Comparison of ENCODE assay signal across 11 mouse cellular contexts in the genomic region with DNA sequence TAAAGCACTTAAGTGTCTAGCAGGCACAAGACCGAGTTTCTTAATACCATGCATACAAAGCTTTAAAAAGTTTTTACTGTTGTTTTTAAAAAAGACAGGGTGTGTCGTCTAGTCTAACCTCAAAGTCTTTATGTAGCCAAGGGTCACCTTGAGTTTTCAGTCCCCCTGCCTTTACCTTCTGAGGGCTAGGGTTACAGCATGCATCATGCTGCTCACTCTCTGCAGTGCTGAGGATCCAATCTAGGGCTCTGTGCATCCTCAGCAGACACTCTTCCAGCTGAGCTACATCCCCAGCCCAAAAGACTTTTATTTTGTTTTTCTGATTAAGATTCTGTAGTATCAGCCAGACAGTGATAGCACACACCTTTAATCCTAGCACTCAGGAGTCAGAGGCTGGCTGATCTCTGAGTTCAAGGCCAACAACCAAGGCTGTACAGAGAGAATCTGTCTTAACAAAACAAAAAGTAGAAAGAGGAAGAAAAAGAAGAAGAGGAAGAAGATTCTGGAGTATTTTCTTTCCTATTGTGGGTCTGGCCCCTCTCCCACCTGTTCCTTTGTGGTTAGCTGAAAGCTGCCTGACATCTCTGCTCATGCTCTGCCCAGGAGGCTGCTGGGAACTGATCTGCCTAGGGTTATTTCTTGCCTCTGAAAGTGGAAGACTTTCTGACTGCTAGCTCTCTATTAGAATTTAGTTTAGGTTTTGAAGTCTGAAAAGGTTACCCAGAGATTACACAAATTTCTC. TPM values are rescaled to one million over a fixed set of nuclear protein-coding genes. Genes with fewer than 3 reads are reported as not detected.
DNase-seq lines count a peak whose midpoint lies in the region; ATAC-seq and TF ChIP-seq lines count a peak whose summit lies in the region.
"Had no signal": no experiment of that assay in that cellular context is flagged by ENCODE, and none has a peak within 500 bp of the region (broad histone marks: within the 10 kb centered on the region; RNA-seq: fewer than 3 reads in every experiment).

No protein-coding gene starts in this region.

- H3K27me3 ChIP-seq in kidney, embryonic 16.5 days (ENCODE audit: insufficient read depth, low read length), result no peaks in the 10 kb centered on the region
- H3K27me3 ChIP-seq in ES-Bruce4 (ENCODE audit: control insufficient read depth, insufficient read depth, low read length, poor library complexity, severe bottlenecking), result no peaks in the 10 kb centered on the region
- H3K27me3 ChIP-seq in thymus, adult 2 months (ENCODE audit: control insufficient read depth, insufficient read depth, low read length), result no peaks in the 10 kb centered on the region
- H3K27me3 ChIP-seq: forebrain, embryonic 15.5 days; Patski had no signal

- peaks cover 41% of the 10 kb centered on the region for H3K36me3 ChIP-seq in kidney, embryonic 16.5 days (ENCODE audit: insufficient read depth, low read length)
- H3K36me3 ChIP-seq in ES-Bruce4 (ENCODE audit: control insufficient read depth, insufficient read depth, low read length, poor library complexity, severe bottlenecking), result peaks cover 8% of the 10 kb centered on the region
- peaks cover 52% of the 10 kb centered on the region for H3K36me3 ChIP-seq in thymus, adult 2 months (ENCODE audit: control insufficient read depth, insufficient read depth, low read length)

- TF ChIP-seq POLR2A in ES-Bruce4 (IDR thresholded peaks at IDR 0.05; ENCODE audit: insufficient read depth, low read length), result no peak
- TF ChIP-seq POLR2A in bone marrow macrophage, adult 2 months (IDR thresholded peaks at IDR 0.05; ENCODE audit: borderline replicate concordance, low read depth, low read length), result no peak
- no peak for TF ChIP-seq POLR2A in thymus, adult 2 months (IDR thresholded peaks at IDR 0.05; ENCODE audit: control insufficient read depth, extremely low read depth, insufficient read depth, low read length, poor library complexity)

- no peak overlapping the region for H3K9ac ChIP-seq in kidney, embryonic 16.5 days (replicated peaks; ENCODE audit: low read length)
- peak overlapping the region; percentile 67 for H3K9ac ChIP-seq in ES-Bruce4 (ENCODE audit: low read depth, poor library complexity, severe bottlenecking)
- H3K9ac ChIP-seq: forebrain, embryonic 15.5 days had no signal

- H3K4me2 ChIP-seq in kidney, embryonic 16.5 days (replicated peaks; ENCODE audit: low read depth, low read length), result no peak overlapping the region
- H3K4me2 ChIP-seq: forebrain, embryonic 15.5 days had no signal

- no peaks in the 10 kb centered on the region for H3K9me3 ChIP-seq in kidney, embryonic 16.5 days (ENCODE audit: low read length)
- no peaks in the 10 kb centered on the region for H3K9me3 ChIP-seq in ES-Bruce4 (replicated peaks; ENCODE audit: control insufficient read depth, insufficient read depth, low read length, poor library complexity, severe bottlenecking)
- H3K9me3 ChIP-seq: forebrain, embryonic 15.5 days; hindbrain, embryonic 10.5 days had no signal

- H3K4me3 ChIP-seq in kidney, embryonic 16.5 days (ENCODE audit: low read length), result no peak overlapping the region
- H3K4me3 ChIP-seq in ES-Bruce4 (ENCODE audit: low read depth, low read length), result no peak overlapping the region
- no peak overlapping the region for H3K4me3 ChIP-seq in bone marrow macrophage, adult 2 months (ENCODE audit: insufficient read depth, low read length)
- H3K4me3 ChIP-seq in thymus, adult 2 months (ENCODE audit: control insufficient read depth, insufficient read depth, low read length), result no peak overlapping the region
- H3K4me3 ChIP-seq: forebrain, embryonic 15.5 days; hindbrain, embryonic 10.5 days had no signal

- H3K4me1 ChIP-seq in kidney, embryonic 16.5 days (ENCODE audit: insufficient read depth, low read length), result peaks cover 11% of the 10 kb centered on the region
- peaks cover 8% of the 10 kb centered on the region for H3K4me1 ChIP-seq in ES-Bruce4 (ENCODE audit: control insufficient read depth, insufficient read depth, low read length)
- H3K4me1 ChIP-seq in bone marrow macrophage, adult 2 months (ENCODE audit: control insufficient read depth, insufficient read depth, low read length), result peaks cover 37% of the 10 kb centered on the region
- H3K4me1 ChIP-seq in thymus, adult 2 months (replicated peaks; ENCODE audit: control insufficient read depth, insufficient read depth, low read length), result peaks cover 18% of the 10 kb centered on the region
- H3K4me1 ChIP-seq: hindbrain, embryonic 10.5 days had no signal

- TF ChIP-seq CTCF in ES-Bruce4 (IDR thresholded peaks at IDR 0.05; ENCODE audit: low read depth, low read length), result no peak
- no peak for TF ChIP-seq CTCF in bone marrow macrophage, adult 2 months (IDR thresholded peaks at IDR 0.05; ENCODE audit: low read depth, low read length)
- no peak for TF ChIP-seq CTCF in thymus, adult 2 months (IDR thresholded peaks at IDR 0.05; ENCODE audit: borderline replicate concordance, control insufficient read depth, extremely low read depth, insufficient read depth, low read length, poor library complexity)

- 69% methylated on average over 2 of the region's 2 CpGs for WGBS in kidney, embryonic 16.5 days
- 39% methylated on average over 2 of the region's 2 CpGs for WGBS in thymus, adult 2 months

- H3K27ac ChIP-seq in kidney, embryonic 16.5 days (ENCODE audit: low read length), result peak overlapping the region; percentile 70
- H3K27ac ChIP-seq in ES-Bruce4 (ENCODE audit: insufficient read depth, low read length), result peak overlapping the region; percentile 95
- H3K27ac ChIP-seq in bone marrow macrophage, adult 2 months (ENCODE audit: insufficient read depth, low read depth, low read length), result peak overlapping the region; percentile 83
- H3K27ac ChIP-seq in thymus, adult 2 months (ENCODE audit: control insufficient read depth, insufficient read depth, low read length), result peak overlapping the region; percentile 91
- H3K27ac ChIP-seq: forebrain, embryonic 15.5 days; hindbrain, embryonic 10.5 days had no signal

- ATAC-seq in kidney, embryonic 16.5 days (ENCODE audit: low FRiP score, low TSS enrichment), result no peak
- ATAC-seq: forebrain, embryonic 15.5 days; Patski had no signal

- TF ChIP-seq EP300 in ES-Bruce4 (IDR thresholded peaks at IDR 0.05; ENCODE audit: insufficient read depth, low read depth, low read length), result peak; percentile 69

- DNase-seq in kidney, postnatal 4 days, result no peak
- peak; percentile 60 for DNase-seq in thymus, adult 2 months
- no peak for DNase-seq in left cerebral cortex, adult 8-10 months (ENCODE audit: low spot score in 2 of 2)
- no peak for DNase-seq in urinary bladder, adult 18-20 months (ENCODE audit: low spot score in 2 of 2)
- DNase-seq: kidney, postnatal 10 days had no signal

RNA-seq across cellular contexts. Expression of gene Inpp5k, which starts 8.0 kb away (rescaled TPM):
- 33.2 and 34.2 TPM in 2 replicates for polyA plus RNA-seq in kidney, embryonic 16.5 days (2015; fragmentation: Nextera tagmentation; extraction: Ambion mirVana)
- polyA plus RNA-seq in ES-Bruce4 (2011; ENCODE audit: insufficient read depth, insufficient read length, low read depth, missing spikeins), result 20.5 and 22.6 TPM in 2 replicates
- 85.4 and 101 TPM in 2 replicates for polyA plus RNA-seq in bone marrow macrophage, adult 2 months (2012; ENCODE audit: insufficient read depth, insufficient read length, missing spikeins)
- polyA plus RNA-seq in thymus, adult 2 months (2012; rRNA removed), result 149 and 164 TPM in 2 replicates
- total RNA-seq in left cerebral cortex, adult 8-10 months (2022), result 10 to 100 TPM; 41.3 to 43.5 (median 42.5) TPM

RNA-seq across cellular contexts. Expression of gene Myo1c, which starts 27.5 kb away (rescaled TPM):
- 83.0 and 85.9 TPM in 2 replicates for polyA plus RNA-seq in kidney, embryonic 16.5 days (2015; fragmentation: Nextera tagmentation; extraction: Ambion mirVana)
- 78.7 and 82.9 TPM in 2 replicates for polyA plus RNA-seq in ES-Bruce4 (2011; ENCODE audit: insufficient read depth, insufficient read length, low read depth, missing spikeins)
- polyA plus RNA-seq in bone marrow macrophage, adult 2 months (2012; ENCODE audit: insufficient read depth, insufficient read length, missing spikeins), result 77.3 and 90.4 TPM in 2 replicates
- 78.0 and 90.2 TPM in 2 replicates for polyA plus RNA-seq in thymus, adult 2 months (2012; rRNA removed)
- total RNA-seq in left cerebral cortex, adult 8-10 months (2022), result 10 to 100 TPM; 18.2 to 27.0 (median 21.2) TPM

RNA-seq across cellular contexts. Expression of gene Pitpna, which starts 34.9 kb away (rescaled TPM):
- polyA plus RNA-seq in kidney, embryonic 16.5 days (2015; fragmentation: Nextera tagmentation; extraction: Ambion mirVana), result 70.4 and 72.1 TPM in 2 replicates
- polyA plus RNA-seq in ES-Bruce4 (2011; ENCODE audit: insufficient read depth, insufficient read length, low read depth, missing spikeins), result 70.5 and 71.4 TPM in 2 replicates
- 512 TPM in 2 replicates for polyA plus RNA-seq in bone marrow macrophage, adult 2 months (2012; ENCODE audit: insufficient read depth, insufficient read length, missing spikeins)
- polyA plus RNA-seq in thymus, adult 2 months (2012; rRNA removed), result 99.7 and 108 TPM in 2 replicates
- total RNA-seq in left cerebral cortex, adult 8-10 months (2022), result 100 to 1,000 TPM; 300 to 319 (median 307) TPM

RNA-seq across cellular contexts. Expression of gene Crk, which starts 56.3 kb away (rescaled TPM):
- polyA plus RNA-seq in kidney, embryonic 16.5 days (2015; fragmentation: Nextera tagmentation; extraction: Ambion mirVana), result 133 and 136 TPM in 2 replicates
- 86.0 and 91.5 TPM in 2 replicates for polyA plus RNA-seq in ES-Bruce4 (2011; ENCODE audit: insufficient read depth, insufficient read length, low read depth, missing spikeins)
- polyA plus RNA-seq in bone marrow macrophage, adult 2 months (2012; ENCODE audit: insufficient read depth, insufficient read length, missing spikeins), result 67.0 and 70.3 TPM in 2 replicates
- 46.7 and 85.4 TPM in 2 replicates for polyA plus RNA-seq in thymus, adult 2 months (2012; rRNA removed)
- total RNA-seq in left cerebral cortex, adult 8-10 months (2022), result 100 to 1,000 TPM; 108 to 117 (median 112) TPM
